In genomic region chr5:33034916-33035315, GRCm38 (mm10) we compare ENCODE assay signal across 21 mouse cellular contexts.
"Had no signal": no experiment of that assay in that cellular context is flagged by ENCODE, and none has a peak within 500 bp of the region (broad histone marks: within the 10 kb centered on the region; RNA-seq: fewer than 3 reads in every experiment).

No protein-coding gene starts in this region.

- ATAC-seq: hindbrain, postnatal 0 days; liver, embryonic 12.5 days had no signal

- H3K27me3 ChIP-seq: heart, embryonic 12.5 days; hindbrain, embryonic 13.5 days; hindbrain, embryonic 15.5 days; limb, embryonic 13.5 days; limb, embryonic 15.5 days had no signal

- H3K27ac ChIP-seq: hindbrain, embryonic 13.5 days; hindbrain, embryonic 15.5 days; hindbrain, postnatal 0 days; kidney, postnatal 0 days; limb, embryonic 13.5 days; limb, embryonic 15.5 days; liver, embryonic 14.5 days had no signal

- H3K4me3 ChIP-seq: heart, embryonic 12.5 days; hindbrain, embryonic 13.5 days; hindbrain, embryonic 15.5 days; limb, embryonic 13.5 days; limb, embryonic 15.5 days; liver, embryonic 12.5 days had no signal

- H3K4me2 ChIP-seq: heart, embryonic 12.5 days; hindbrain, embryonic 13.5 days; hindbrain, embryonic 15.5 days; limb, embryonic 13.5 days; limb, embryonic 15.5 days; liver, embryonic 12.5 days had no signal

- DNase-seq: gastrocnemius, postnatal 14 days; gastrocnemius, postnatal 36 days; heart, adult 18-20 months; heart, postnatal 10 days; heart, postnatal 36 days; kidney, adult 18-20 months; kidney, adult 8-10 months; kidney, postnatal 14 days; kidney, postnatal 36 days; layer of hippocampus, adult 9-11 months; layer of hippocampus, postnatal 36 days; left cerebral cortex, postnatal 4 days had no signal

- H3K36me3 ChIP-seq: heart, embryonic 12.5 days; hindbrain, embryonic 13.5 days; hindbrain, embryonic 15.5 days; limb, embryonic 13.5 days; limb, embryonic 15.5 days; liver, embryonic 12.5 days had no signal

- H3K9me3 ChIP-seq: heart, embryonic 12.5 days; hindbrain, embryonic 13.5 days; hindbrain, embryonic 15.5 days; limb, embryonic 13.5 days; limb, embryonic 15.5 days; liver, embryonic 12.5 days had no signal

- H3K9ac ChIP-seq: heart, embryonic 12.5 days; hindbrain, embryonic 13.5 days; hindbrain, embryonic 15.5 days; limb, embryonic 13.5 days; limb, embryonic 15.5 days; liver, embryonic 12.5 days; liver, embryonic 14.5 days had no signal
